Mouse (Mus musculus) heart, embryonic 14.5 days (tissue): Measurements from ENCODE around the gene Ptk7. TPM values are rescaled to one million over a fixed set of nuclear protein-coding genes. Genes with fewer than 3 reads are reported as not detected.

Experiments
- ATAC-seq: fragments of 200-750 bp; cut with Nextera tagmentation; 2 replicates; pipeline ENCODE4 v1.8.0; 2017; ENCODE audit warnings: low read depth, moderate TSS enrichment; ENCODE audit not compliant: insufficient number of reproducible peaks, insufficient read depth, low FRiP score
- H3K27ac ChIP-seq, 2 experiments: fragments of 200-500 bp in 1 of 2; fragments of 300-500 bp in 1 of 2; sonication (generic) in 1 of 2; replicated peaks in 1 of 2; 2 replicates each; pipeline ENCODE4 v1.5.1; 2012 to 2014; ENCODE audit warnings: low read depth in 2 of 2, low read length in 2 of 2, control low read depth in 1 of 2, mild to moderate bottlenecking in 1 of 2, mixed read lengths in 1 of 2; ENCODE audit not compliant: control insufficient read depth in 1 of 2, insufficient read depth in 1 of 2
- H3K27me3 ChIP-seq: fragments of 300-500 bp; sonication (generic); 2 replicates; pipeline ENCODE4 v1.6.1; 2014; ENCODE audit warnings: mild to moderate bottlenecking, low read length, control low read depth; ENCODE audit not compliant: control insufficient read depth, insufficient read depth
- H3K36me3 ChIP-seq: fragments of 300-500 bp; sonication (generic); 2 replicates; pipeline ENCODE4 v1.6.1; 2014; ENCODE audit warnings: mild to moderate bottlenecking, control low read depth, low read length, mixed read lengths; ENCODE audit not compliant: control insufficient read depth, insufficient read depth
- H3K4me1 ChIP-seq, 2 experiments: fragments of 200-500 bp in 1 of 2; fragments of 300-500 bp in 1 of 2; sonication (generic) in 1 of 2; 2 replicates each; pipeline ENCODE4 v1.6.1; 2012 to 2014; ENCODE audit warnings: low read length in 2 of 2, control low read depth in 1 of 2, mixed read lengths in 1 of 2; ENCODE audit not compliant: control insufficient read depth in 2 of 2, insufficient read depth in 2 of 2
- H3K4me2 ChIP-seq: fragments of 300-500 bp; sonication (generic); 2 replicates; pipeline ENCODE4 v1.6.1; 2014; ENCODE audit warnings: mild to moderate bottlenecking, low read length
- H3K4me3 ChIP-seq, 2 experiments: fragments of 200-500 bp in 1 of 2; fragments of 300-500 bp in 1 of 2; sonication (generic) in 1 of 2; 2 replicates each; pipeline ENCODE4 v1.5.1; 2012 to 2014; ENCODE audit warnings: low read length in 2 of 2, mild to moderate bottlenecking in 2 of 2, control low read depth in 1 of 2, low read depth in 1 of 2, moderate library complexity in 1 of 2; ENCODE audit not compliant: control insufficient read depth in 1 of 2, insufficient read depth in 1 of 2
- H3K9ac ChIP-seq: fragments of 300-500 bp; sonication (generic); 2 replicates; pipeline ENCODE4 v1.6.1; 2014; ENCODE audit warnings: mild to moderate bottlenecking, low read length
- H3K9me3 ChIP-seq: fragments of 300-500 bp; sonication (generic); 2 replicates; pipeline ENCODE4 v1.6.1; 2016; ENCODE audit warnings: low read length, control low read depth; ENCODE audit not compliant: control insufficient read depth
- WGBS: fragments of 180-500 bp; shearing (Covaris S2); extraction: QIAGEN DNeasy Blood & Tissue Kit; methylation state at CpG from one replicate; pipeline ENCODE4 v1.1.7; 2014; 5-methylcytosine and 5-hydroxymethylcytosine counted together
- polyA plus RNA-seq: library from polyadenylated mRNA; unstranded; fragments of >200 nt; fragmentation: Nextera tagmentation; extraction: Ambion mirVana; gene quantifications from 2 replicates; pipeline ENCODE4 v1.2.1, GENCODE M21; 2014

The Ptk7 gene
- polyA plus RNA-seq, 1 experiment from 2014 or later = 21.3 TPM

GRCm38 (mm10) chr17:46623819-46624557 lies 5.3 kb downstream of the Ptk7 start:
- peak; percentile 37; the same call in 1 of the 2 replicates for ATAC-seq
- H3K4me1 ChIP-seq = peaks cover 64 to 82% of the 10 kb centered on the region in 2 experiments
- H3K27me3 ChIP-seq = no peaks in the 10 kb centered on the region
- H3K9ac ChIP-seq = peak overlapping the region; percentile 57
- no peaks in the 10 kb centered on the region for H3K36me3 ChIP-seq
- 8% methylated on average over 10 of the region's 10 CpGs for WGBS
- peak overlapping the region in 1 of 2 experiments; percentile 6; a peak in 2 of 4 replicates for H3K4me3 ChIP-seq
- H3K4me2 ChIP-seq = peak overlapping the region; percentile 60
- H3K27ac ChIP-seq = peak overlapping the region; percentile 81 to 90
- no peaks in the 10 kb centered on the region for H3K9me3 ChIP-seq

- H3K4me1 ChIP-seq = peaks cover 76 to 89% of the 10 kb centered on the region in 2 experiments
- peak overlapping the region; percentile 46 to 85; a peak in 3 of 4 replicates for H3K27ac ChIP-seq
- H3K36me3 ChIP-seq = no peaks in the 10 kb centered on the region
- no peaks in the 10 kb centered on the region for H3K9me3 ChIP-seq
- no peak overlapping the region for H3K4me3 ChIP-seq
- peak overlapping the region; percentile 47 for H3K9ac ChIP-seq
- 36% methylated on average over 11 of the region's 11 CpGs for WGBS
- no peak for ATAC-seq
- H3K4me2 ChIP-seq = peak overlapping the region; percentile 35
- H3K27me3 ChIP-seq = no peaks in the 10 kb centered on the region
Measured at GRCm38 (mm10) chr17:46622269-46622668, 7.0 kb downstream of the Ptk7 start.

- Histone ChIP-seq H3K36me3 (no peaks in the 10 kb centered on the region), H3K4me1 (peaks cover 80 to 96% of the 10 kb centered on the region in 2 experiments), H3K27me3 (no peaks in the 10 kb centered on the region), H3K9me3 (no peaks in the 10 kb centered on the region), H3K27ac (peak overlapping the region; percentile 79 to 85), H3K4me2 (peak overlapping the region; percentile 59), H3K4me3 (peak overlapping the region; percentile 5 to 12; a peak in 3 of 4 replicates), H3K9ac (peak overlapping the region; percentile 61; the same call in 1 of the 2 replicates)
- no peak; the same call in 1 of the 2 replicates for ATAC-seq
- 20% methylated on average over 15 of the region's 15 CpGs for WGBS
Measured at GRCm38 (mm10) chr17:46621324-46621723, 8.0 kb downstream of the Ptk7 start.

- peak overlapping the region; percentile 63 for H3K9ac ChIP-seq
- peaks cover 82 to 89% of the 10 kb centered on the region in 2 experiments for H3K4me1 ChIP-seq
- H3K9me3 ChIP-seq = no peaks in the 10 kb centered on the region
- H3K36me3 ChIP-seq = no peaks in the 10 kb centered on the region
- 32% methylated on average over 16 of the region's 16 CpGs for WGBS
- H3K27me3 ChIP-seq = no peaks in the 10 kb centered on the region
- H3K4me3 ChIP-seq = no peak overlapping the region
- peak overlapping the region; percentile 81 to 85 for H3K27ac ChIP-seq
- ATAC-seq = no peak
- peak overlapping the region; percentile 60 for H3K4me2 ChIP-seq
Measured at GRCm38 (mm10) chr17:46619683-46620357, 9.5 kb downstream of the Ptk7 start.

GRCm38 (mm10) chr17:46618769-46619682 lies 10.3 kb downstream of the Ptk7 start:
- Histone ChIP-seq H3K9ac (peak overlapping the region; percentile 63), H3K4me3 (peak overlapping the region in 1 of 2 experiments; percentile 11; a peak in 2 of 4 replicates), H3K36me3 (no peaks in the 10 kb centered on the region), H3K4me1 (peaks cover 74 to 83% of the 10 kb centered on the region in 2 experiments), H3K4me2 (peak overlapping the region; percentile 60), H3K27ac (peak overlapping the region; percentile 81 to 83), H3K27me3 (no peaks in the 10 kb centered on the region), H3K9me3 (no peaks in the 10 kb centered on the region)
- ATAC-seq = no peak
- WGBS = 14% methylated on average over 27 of the region's 27 CpGs

- H3K4me2 ChIP-seq = peak overlapping the region; percentile 60
- no peak; the same call in 1 of the 2 replicates for ATAC-seq
- H3K9ac ChIP-seq = peak overlapping the region; percentile 63
- WGBS = 4% methylated on average over 6 of the region's 6 CpGs
- no peaks in the 10 kb centered on the region for H3K36me3 ChIP-seq
- peak overlapping the region in 1 of 2 experiments; percentile 11; a peak in 3 of 4 replicates for H3K4me3 ChIP-seq
- H3K27ac ChIP-seq = peak overlapping the region; percentile 81 to 83
- H3K4me1 ChIP-seq = peaks cover 74 to 83% of the 10 kb centered on the region in 2 experiments
- no peaks in the 10 kb centered on the region for H3K27me3 ChIP-seq
- no peaks in the 10 kb centered on the region for H3K9me3 ChIP-seq
Measured at GRCm38 (mm10) chr17:46618394-46618768, 10.9 kb downstream of the Ptk7 start.

GRCm38 (mm10) chr17:46617799-46618198 lies 11.5 kb downstream of the Ptk7 start:
- H3K4me1 ChIP-seq = peaks cover 71 to 83% of the 10 kb centered on the region in 2 experiments
- H3K27ac ChIP-seq = peak overlapping the region; percentile 81 to 83
- H3K4me2 ChIP-seq = peak overlapping the region; percentile 60
- ATAC-seq = no peak
- 52% methylated on average over 12 of the region's 12 CpGs for WGBS
- no peaks in the 10 kb centered on the region for H3K9me3 ChIP-seq
- peak overlapping the region in 1 of 2 experiments; percentile 11; a peak in 1 of 4 replicates for H3K4me3 ChIP-seq
- H3K36me3 ChIP-seq = no peaks in the 10 kb centered on the region
- H3K27me3 ChIP-seq = no peaks in the 10 kb centered on the region
- H3K9ac ChIP-seq = peak overlapping the region; percentile 63
